Mouse (Mus musculus) liver, embryonic 14.5 days (tissue): ENCODE data around the gene Trpv2. TPM values are rescaled to one million over a fixed set of nuclear protein-coding genes. Genes with fewer than 3 reads are reported as not detected.

ENCODE experiments used
- ATAC-seq: fragments of 200-750 bp; cut with Nextera tagmentation; 2 replicates; pipeline ENCODE4 v1.8.0; 2017; ENCODE audit warnings: moderate number of reproducible peaks, mild to moderate bottlenecking, moderate library complexity; ENCODE audit not compliant: insufficient read depth
- DNase-seq, 3 experiments: peaks; one replicate each; pipeline ENCODE4 v3.0.0-alpha.2; 2012 to 2013; ENCODE audit warnings: low read depth in 3 of 3, low spot score in 3 of 3
- H3K27ac ChIP-seq: fragments of 300-500 bp; sonication (generic); 2 replicates; pipeline ENCODE4 v1.5.1; 2014; ENCODE audit warnings: moderate library complexity, mild to moderate bottlenecking, control low read depth, inconsistent platforms
- H3K27me3 ChIP-seq: fragments of 300-500 bp; sonication (generic); 2 replicates; pipeline ENCODE4 v1.6.1; 2014; ENCODE audit warnings: mild to moderate bottlenecking, low read length, moderate library complexity; ENCODE audit not compliant: control insufficient read depth, insufficient read depth
- H3K36me3 ChIP-seq: fragments of 300-500 bp; sonication (generic); replicated peaks from 2 replicates; pipeline ENCODE4 v1.6.1; 2014; ENCODE audit warnings: low read depth; ENCODE audit not compliant: control insufficient read depth, insufficient read depth
- H3K4me1 ChIP-seq, 2 experiments: fragments of 200-500 bp in 1 of 2; fragments of 300-500 bp in 1 of 2; sonication (generic) in 1 of 2; replicated peaks; 2 replicates each; pipeline ENCODE4 v1.6.1; 2012 to 2014; ENCODE audit warnings: antibody characterized with exemption in 1 of 2, inconsistent platforms in 1 of 2, low read length in 1 of 2; ENCODE audit not compliant: control insufficient read depth in 2 of 2, insufficient read depth in 2 of 2
- H3K4me2 ChIP-seq: fragments of 300-500 bp; sonication (generic); 2 replicates; pipeline ENCODE4 v1.6.1; 2014; ENCODE audit warnings: low read depth, mild to moderate bottlenecking, control low read depth, moderate library complexity
- H3K4me3 ChIP-seq, 2 experiments: fragments of 200-500 bp in 1 of 2; fragments of 300-500 bp in 1 of 2; sonication (generic) in 1 of 2; 2 replicates each; pipeline ENCODE4 v1.5.1; 2012 to 2014; ENCODE audit warnings: low read depth in 2 of 2, low read length in 2 of 2, mild to moderate bottlenecking in 2 of 2, control low read depth in 1 of 2, inconsistent platforms in 1 of 2, moderate library complexity in 1 of 2; ENCODE audit not compliant: insufficient read depth in 1 of 2
- H3K9ac ChIP-seq: fragments of 300-500 bp; sonication (generic); replicated peaks from 2 replicates; pipeline ENCODE4 v1.6.1; 2014; ENCODE audit warnings: mild to moderate bottlenecking, control low read depth, moderate library complexity
- H3K9me3 ChIP-seq: fragments of 300-500 bp; sonication (generic); 2 replicates; pipeline ENCODE4 v1.6.1; 2016; ENCODE audit warnings: low read length, mixed read lengths; ENCODE audit not compliant: control insufficient read depth
- CTCF ChIP-seq: IDR thresholded peaks from 2 replicates; pipeline ENCODE4 v1.5.1; 2016; ENCODE audit warnings: antibody characterized with exemption, low read depth, control low read depth
- EP300 ChIP-seq: IDR thresholded peaks from 2 replicates; pipeline ENCODE4 v1.6.1; 2016; ENCODE audit warnings: antibody characterized with exemption, low read depth
- WGBS: fragments of 180-500 bp; shearing (Covaris S2); extraction: QIAGEN DNeasy Blood & Tissue Kit; methylation state at CpG from one replicate; pipeline ENCODE4 v1.1.7; 2014; ENCODE audit not compliant: insufficient replicate concordance; 5-methylcytosine and 5-hydroxymethylcytosine counted together
- polyA plus RNA-seq, 2 experiments: library from polyadenylated mRNA; depleted of rRNA in 1 of 2; stranded (reverse) in 1 of 2; unstranded in 1 of 2; fragments of >200 nt; fragmentation: Nextera tagmentation in 1 of 2; extraction: Ambion mirVana in 1 of 2; gene quantifications; 2 replicates each; pipeline versions ENCODE4 v1.2.1 to v1.2.3; 2012 to 2014

Gene Trpv2
- polyA plus RNA-seq, 2 experiments = 3.5 to 4.6 TPM

DNA sequence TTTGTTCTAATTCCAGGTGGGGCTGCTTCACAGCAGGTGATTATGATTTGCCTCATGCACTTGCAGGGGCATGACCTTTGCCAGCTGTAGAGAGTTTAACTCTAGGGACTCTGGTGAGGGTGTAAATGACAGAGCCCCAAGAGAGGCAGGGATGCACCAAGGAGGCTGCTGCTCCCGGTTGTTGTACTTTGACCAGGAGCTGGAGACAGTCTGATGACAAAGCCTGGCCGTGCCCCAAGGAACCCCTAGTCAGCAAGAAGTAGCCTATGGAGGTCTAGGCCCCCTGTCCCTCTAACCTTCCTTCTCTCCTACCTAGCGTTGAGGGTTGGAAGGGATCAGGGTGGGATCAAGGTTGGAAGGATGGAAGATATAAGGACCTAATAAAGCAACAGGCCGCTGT is 41.2 kb downstream of the Trpv2 start:
- no peak for TF ChIP-seq CTCF
- no peak for TF ChIP-seq EP300
- Histone ChIP-seq H3K27ac (no peak overlapping the region), H3K27me3 (no peaks in the 10 kb centered on the region), H3K9ac (no peak overlapping the region), H3K9me3 (no peaks in the 10 kb centered on the region), H3K36me3 (no peaks in the 10 kb centered on the region), H3K4me3 (no peak overlapping the region), H3K4me1 (peaks cover 0 to 3% of the 10 kb centered on the region in 2 experiments; a peak in 2 of 4 replicates), H3K4me2 (no peak overlapping the region)
- 85% methylated on average over 4 of the region's 4 CpGs for WGBS
- ATAC-seq (no peak), DNase-seq (no peak)

DNA sequence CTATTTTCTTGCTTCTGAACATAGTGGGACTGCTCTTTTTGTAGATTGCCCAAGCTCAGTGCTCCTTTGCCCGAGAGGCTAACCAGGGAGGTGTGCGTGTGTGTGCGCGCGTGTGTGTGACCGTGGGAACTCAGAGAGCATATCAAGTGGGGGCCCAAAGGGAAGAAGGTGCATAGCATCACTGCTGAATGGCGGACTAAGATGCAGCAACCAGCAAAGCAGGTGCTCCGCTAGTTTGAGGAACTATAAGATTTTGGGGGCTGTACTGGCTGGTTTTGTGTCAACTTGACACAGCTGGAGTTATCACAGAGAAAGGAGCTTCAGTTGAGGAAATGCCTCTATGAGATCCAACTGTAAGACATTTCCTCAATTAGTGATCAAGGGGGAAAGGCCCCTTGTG is 46.8 kb downstream of the Trpv2 start:
- H3K9me3 ChIP-seq = no peaks in the 10 kb centered on the region
- H3K4me3 ChIP-seq = no peak overlapping the region
- no peaks in the 10 kb centered on the region for H3K27me3 ChIP-seq
- DNase-seq (no peak), ATAC-seq (no peak)
- no peak overlapping the region for H3K9ac ChIP-seq
- TF ChIP-seq EP300 = no peak
- TF ChIP-seq CTCF = no peak
- 68% methylated on average over 8 of the region's 8 CpGs for WGBS
- no peak overlapping the region for H3K27ac ChIP-seq
- H3K36me3 ChIP-seq = no peaks in the 10 kb centered on the region
- H3K4me2 ChIP-seq = no peak overlapping the region
- peaks cover 10 to 16% of the 10 kb centered on the region in 2 experiments; a peak in 3 of 4 replicates for H3K4me1 ChIP-seq

DNA sequence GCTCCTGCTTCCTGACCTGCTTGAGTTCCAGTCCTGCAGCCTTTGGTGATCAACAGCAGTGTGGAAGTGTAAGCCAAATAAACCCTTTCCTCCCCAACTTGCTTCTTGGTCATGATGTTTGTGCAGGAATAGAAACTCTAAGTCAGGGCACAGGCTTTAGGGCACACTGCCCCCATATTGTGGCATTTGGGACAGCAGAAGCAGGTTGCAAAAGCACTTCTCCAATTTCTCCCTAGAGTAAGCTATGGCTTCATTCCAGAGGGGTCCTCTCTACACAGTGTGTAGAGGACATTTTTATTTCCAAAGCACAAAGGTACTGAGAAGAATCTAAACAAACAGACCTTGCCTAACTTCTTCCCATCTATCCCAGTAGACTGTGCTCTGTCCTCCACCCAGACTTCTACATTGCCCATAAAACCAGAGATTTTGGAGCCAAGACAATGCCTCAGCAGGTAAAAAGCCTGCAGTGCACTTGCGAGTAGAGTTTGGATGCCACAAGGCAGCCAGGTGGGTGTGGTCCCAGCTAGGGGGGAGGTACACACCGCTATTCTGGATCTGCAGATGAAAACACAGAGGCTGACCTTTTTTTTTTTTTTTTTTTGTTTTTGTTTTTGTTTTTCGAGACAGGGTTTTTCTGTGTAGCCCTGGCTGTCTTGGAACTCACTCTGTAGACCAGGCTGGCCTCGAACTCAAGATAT is 47.4 kb downstream of the Trpv2 start:
- Histone ChIP-seq H3K9ac (no peak overlapping the region), H3K27me3 (no peaks in the 10 kb centered on the region), H3K27ac (no peak overlapping the region), H3K36me3 (no peaks in the 10 kb centered on the region), H3K4me3 (no peak overlapping the region), H3K9me3 (no peaks in the 10 kb centered on the region), H3K4me1 (peaks cover 10 to 16% of the 10 kb centered on the region in 2 experiments; a peak in 3 of 4 replicates), H3K4me2 (no peak overlapping the region)
- 51% methylated on average over 4 of the region's 4 CpGs for WGBS
- TF ChIP-seq EP300 (no peak), CTCF (no peak)
- ATAC-seq (no peak), DNase-seq (no peak)

DNA sequence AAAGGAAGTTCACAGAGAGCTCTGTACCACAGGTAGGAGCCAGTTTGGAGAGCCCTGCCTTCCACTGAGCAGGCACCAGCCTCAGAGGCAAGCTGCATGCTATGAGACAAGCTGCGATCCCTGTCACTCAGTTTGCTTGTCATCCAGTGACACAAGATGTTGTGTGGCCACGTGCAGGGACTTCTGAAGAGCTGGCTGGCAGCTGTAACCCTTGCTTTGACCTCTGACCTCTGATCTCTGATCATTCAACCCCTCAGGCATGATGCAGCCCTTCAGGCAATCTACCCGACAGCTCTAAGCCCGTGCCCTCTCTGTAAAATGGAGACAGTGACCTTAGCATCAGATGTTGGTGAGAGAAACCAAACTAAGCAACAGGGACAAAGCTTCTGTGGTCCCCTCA is 48.6 kb downstream of the Trpv2 start:
- WGBS = 54% methylated on average over 4 of the region's 4 CpGs
- no peak for TF ChIP-seq CTCF
- H3K4me3 ChIP-seq = no peak overlapping the region

DNA sequence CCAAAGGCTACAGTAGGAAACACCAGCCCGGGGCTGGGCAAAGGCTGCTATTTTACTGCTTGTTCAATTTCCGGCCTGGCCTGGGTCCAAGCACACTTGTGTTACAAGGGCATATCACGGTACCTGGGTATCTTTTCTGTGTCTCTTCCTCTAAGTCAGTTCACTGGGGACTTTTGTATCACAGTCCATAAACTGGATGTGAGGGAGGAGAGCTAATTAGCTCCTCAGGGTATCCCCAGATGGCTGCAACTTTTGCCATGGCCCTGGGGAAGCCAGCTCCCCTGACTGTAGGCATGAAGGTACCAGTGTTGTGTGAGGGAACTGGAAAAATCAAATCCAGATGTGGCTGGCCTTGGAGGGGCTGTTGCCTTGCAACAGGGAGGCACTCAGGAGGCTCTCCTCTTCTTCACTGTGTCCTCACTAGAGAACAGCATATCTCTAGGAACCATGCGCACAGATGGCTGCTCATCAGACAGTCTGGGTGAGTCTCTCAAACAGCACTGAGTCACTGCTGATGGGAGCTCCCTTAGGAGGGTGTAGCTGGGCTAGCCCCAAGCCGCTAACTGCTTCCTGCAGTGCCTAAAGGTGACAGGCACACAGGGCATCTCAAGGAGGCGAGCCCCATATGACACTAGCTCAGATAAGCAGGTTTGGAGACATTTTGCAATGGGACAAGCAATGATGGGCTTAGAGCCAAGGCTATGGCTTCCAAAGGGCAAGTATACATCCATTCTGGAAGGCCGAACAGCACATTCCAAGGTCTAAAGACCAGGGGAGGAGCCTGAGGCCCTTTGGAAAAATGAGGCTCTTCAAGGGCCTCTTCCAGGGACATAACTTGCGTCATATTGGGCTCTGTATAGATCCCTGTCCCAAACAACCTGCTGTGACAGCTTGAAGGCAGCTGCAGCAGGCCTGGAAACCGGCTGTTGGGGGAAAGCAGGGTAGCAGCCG is 50.3 kb downstream of the Trpv2 start:
- 40% methylated on average over 10 of the region's 10 CpGs for WGBS
- Histone ChIP-seq H3K4me3 (no peak overlapping the region), H3K27me3 (no peaks in the 10 kb centered on the region), H3K4me2 (no peak overlapping the region), H3K4me1 (peaks cover 14 to 25% of the 10 kb centered on the region in 2 experiments), H3K36me3 (no peaks in the 10 kb centered on the region), H3K9ac (no peak overlapping the region), H3K27ac (no peak overlapping the region), H3K9me3 (no peaks in the 10 kb centered on the region)
- no peak for TF ChIP-seq EP300
- TF ChIP-seq CTCF = no peak
- ATAC-seq = peak; percentile 82
- no peak for DNase-seq

More for the DNA sequence above, 48.6 kb downstream of the Trpv2 start:
- Histone ChIP-seq H3K36me3 (no peaks in the 10 kb centered on the region), H3K9ac (no peak overlapping the region), H3K4me1 (peaks cover 10 to 16% of the 10 kb centered on the region in 2 experiments; a peak in 3 of 4 replicates), H3K27me3 (no peaks in the 10 kb centered on the region), H3K27ac (no peak overlapping the region), H3K4me2 (no peak overlapping the region), H3K9me3 (no peaks in the 10 kb centered on the region)
- DNase-seq = no peak
- no peak for ATAC-seq
